13 mouse cellular contexts compared by ENCODE assay signal in genomic region chr13:119432041-119432440, GRCm38 (mm10). TPM values are rescaled to one million over a fixed set of nuclear protein-coding genes. Genes with fewer than 3 reads are reported as not detected.
DNase-seq lines count a peak whose midpoint lies in the region; ATAC-seq and TF ChIP-seq lines count a peak whose summit lies in the region.
"Had no signal": no experiment of that assay in that cellular context is flagged by ENCODE, and none has a peak within 500 bp of the region (broad histone marks: within the 10 kb centered on the region; RNA-seq: fewer than 3 reads in every experiment).

No protein-coding gene starts in this region.

- H3K27ac ChIP-seq in hindbrain, embryonic 12.5 days, result no peak overlapping the region
- H3K27ac ChIP-seq in hindbrain, embryonic 11.5 days (ENCODE audit: low read depth, low read length), result no peak overlapping the region
- 0 out of 2 replicates have a peak overlapping the region, but pooled peaks have one; percentile 7 for H3K27ac ChIP-seq in liver, postnatal 0 days (ENCODE audit: low read depth)
- H3K27ac ChIP-seq in MEL (ENCODE audit: control insufficient read depth, low read depth, low read length), result no peak overlapping the region
- H3K27ac ChIP-seq in hindbrain, embryonic 15.5 days (replicated peaks), result no peak overlapping the region
- H3K27ac ChIP-seq: heart, embryonic 10.5 days; left cerebral cortex, adult 2 months had no signal

- 90% methylated on average over 1 of the region's 1 CpGs for WGBS in hindbrain, embryonic 12.5 days
- 89% methylated on average over 1 of the region's 1 CpGs for WGBS in hindbrain, embryonic 11.5 days
- WGBS in liver, postnatal 0 days (ENCODE audit: insufficient replicate concordance), result 69% methylated on average over 1 of the region's 1 CpGs
- 70% methylated on average over 1 of the region's 1 CpGs for WGBS in hindbrain, embryonic 15.5 days

- TF ChIP-seq EP300 in liver, postnatal 0 days (IDR thresholded peaks at IDR 0.05; ENCODE audit: low read depth), result no peak
- TF ChIP-seq EP300 in MEL (IDR thresholded peaks at IDR 0.05; ENCODE audit: low read depth in 1 of 2, low read length in 2 of 2), result no peak

- TF ChIP-seq POLR2A in MEL (IDR thresholded peaks at IDR 0.05; ENCODE audit: control insufficient read depth in 1 of 2, insufficient read depth in 1 of 2, low read depth in 1 of 2, low read length in 2 of 2, poor library complexity in 1 of 2), result no peak

- TF ChIP-seq RAD21 in MEL (IDR thresholded peaks at IDR 0.05; ENCODE audit: low read depth, low read length), result no peak

- no peak for TF ChIP-seq CTCF in liver, postnatal 0 days (IDR thresholded peaks at IDR 0.05; ENCODE audit: low read depth)
- no peak for TF ChIP-seq CTCF in MEL (IDR thresholded peaks at IDR 0.05 in 2 of 3, conservative IDR thresholded peaks at IDR 0.05 in 1 of 3; ENCODE audit: control insufficient read depth in 1 of 3, insufficient read depth in 1 of 3, low read depth in 2 of 3, low read length in 3 of 3, poor library complexity in 1 of 3, severe bottlenecking in 1 of 3)

- no peaks in the 10 kb centered on the region for H3K9me3 ChIP-seq in hindbrain, embryonic 12.5 days (replicated peaks)
- no peaks in the 10 kb centered on the region for H3K9me3 ChIP-seq in hindbrain, embryonic 11.5 days (ENCODE audit: control insufficient read depth, low read length)
- no peaks in the 10 kb centered on the region for H3K9me3 ChIP-seq in liver, postnatal 0 days (ENCODE audit: low read length)
- no peaks in the 10 kb centered on the region for H3K9me3 ChIP-seq in MEL (replicated peaks; ENCODE audit: insufficient read depth, low read length)
- H3K9me3 ChIP-seq in hindbrain, embryonic 15.5 days, result no peaks in the 10 kb centered on the region
- H3K9me3 ChIP-seq: heart, embryonic 10.5 days had no signal

- DNase-seq in hindbrain, embryonic 11.5 days (ENCODE audit: low spot score), result no peak
- no peak for DNase-seq in liver, postnatal 0 days
- DNase-seq in liver, result no peak
- peak; percentile 50 for DNase-seq in MEL (ENCODE audit: low read depth, low spot score)
- DNase-seq in yolk sac, embryonic 10.5 days (ENCODE audit: low spot score), result no peak
- DNase-seq in spleen, postnatal 4 days (ENCODE audit: low spot score in 2 of 2), result no peak
- DNase-seq: gastrocnemius, postnatal 25 days; thymus, adult 2 months had no signal

- H3K9ac ChIP-seq in hindbrain, embryonic 12.5 days, result no peak overlapping the region
- no peak overlapping the region for H3K9ac ChIP-seq in hindbrain, embryonic 11.5 days (ENCODE audit: low read depth, low read length)
- H3K9ac ChIP-seq in liver, postnatal 0 days (replicated peaks), result no peak overlapping the region
- no peak overlapping the region for H3K9ac ChIP-seq in MEL (ENCODE audit: control insufficient read depth, low read depth, low read length, poor library complexity, severe bottlenecking)
- H3K9ac ChIP-seq in hindbrain, embryonic 15.5 days, result no peak overlapping the region

- peaks cover 8% of the 10 kb centered on the region; the same call in 1 of the 2 replicates for H3K36me3 ChIP-seq in hindbrain, embryonic 12.5 days
- H3K36me3 ChIP-seq in hindbrain, embryonic 11.5 days (ENCODE audit: control insufficient read depth, insufficient read depth, low read length), result no peaks in the 10 kb centered on the region
- peaks cover 18% of the 10 kb centered on the region for H3K36me3 ChIP-seq in liver, postnatal 0 days (replicated peaks; ENCODE audit: insufficient read depth, low read length)
- H3K36me3 ChIP-seq in MEL (ENCODE audit: control insufficient read depth in 1 of 2, insufficient read depth in 2 of 2, low read length in 2 of 2), result peaks cover 12 to 20% of the 10 kb centered on the region in 2 experiments; a peak in 3 of 4 replicates
- H3K36me3 ChIP-seq in hindbrain, embryonic 15.5 days, result peaks cover 6% of the 10 kb centered on the region; the same call in 1 of the 2 replicates

- peaks cover 23% of the 10 kb centered on the region for H3K4me1 ChIP-seq in hindbrain, embryonic 12.5 days
- no peaks in the 10 kb centered on the region for H3K4me1 ChIP-seq in hindbrain, embryonic 11.5 days (replicated peaks; ENCODE audit: control insufficient read depth, insufficient read depth, low read length)
- H3K4me1 ChIP-seq in liver, postnatal 0 days (ENCODE audit: insufficient read depth), result peaks cover 9% of the 10 kb centered on the region
- H3K4me1 ChIP-seq in MEL (ENCODE audit: control insufficient read depth in 1 of 2, insufficient read depth in 2 of 2, low read length in 2 of 2), result peaks cover 4 to 11% of the 10 kb centered on the region in 2 experiments; a peak in 3 of 4 replicates
- H3K4me1 ChIP-seq in hindbrain, embryonic 15.5 days (replicated peaks), result peaks cover 43% of the 10 kb centered on the region
- H3K4me1 ChIP-seq: heart, embryonic 10.5 days had no signal

- H3K4me2 ChIP-seq in hindbrain, embryonic 12.5 days (replicated peaks), result 0 out of 2 replicates have a peak overlapping the region, but pooled peaks have one; percentile 72
- H3K4me2 ChIP-seq in hindbrain, embryonic 11.5 days (replicated peaks; ENCODE audit: low read depth, low read length), result no peak overlapping the region
- no peak overlapping the region for H3K4me2 ChIP-seq in liver, postnatal 0 days (ENCODE audit: low read depth, low read length)
- 0 out of 2 replicates have a peak overlapping the region, but pooled peaks have one; percentile 3 for H3K4me2 ChIP-seq in hindbrain, embryonic 15.5 days
- H3K4me2 ChIP-seq: liver, embryonic 11.5 days had no signal

- peaks cover 29% of the 10 kb centered on the region for H3K79me2 ChIP-seq in MEL (ENCODE audit: control insufficient read depth, insufficient read depth, low read length, poor library complexity)

- no peak overlapping the region for H3K4me3 ChIP-seq in hindbrain, embryonic 12.5 days
- H3K4me3 ChIP-seq in hindbrain, embryonic 11.5 days (ENCODE audit: low read depth, low read length), result no peak overlapping the region
- H3K4me3 ChIP-seq in liver, postnatal 0 days (ENCODE audit: low read depth, low read length), result no peak overlapping the region
- H3K4me3 ChIP-seq in MEL (ENCODE audit: control insufficient read depth in 1 of 2, insufficient read depth in 1 of 2, low read depth in 2 of 2, low read length in 2 of 2), result no peak overlapping the region
- no peak overlapping the region for H3K4me3 ChIP-seq in hindbrain, embryonic 15.5 days
- H3K4me3 ChIP-seq: heart, embryonic 10.5 days; left cerebral cortex, adult 2 months had no signal

- no peaks in the 10 kb centered on the region for H3K27me3 ChIP-seq in hindbrain, embryonic 12.5 days
- no peaks in the 10 kb centered on the region for H3K27me3 ChIP-seq in hindbrain, embryonic 11.5 days (ENCODE audit: control insufficient read depth, insufficient read depth, low read length)
- H3K27me3 ChIP-seq in liver, postnatal 0 days (ENCODE audit: insufficient read depth, low read length), result no peaks in the 10 kb centered on the region
- H3K27me3 ChIP-seq in MEL (ENCODE audit: control insufficient read depth in 1 of 2, insufficient read depth in 2 of 2, low read length in 2 of 2), result no peaks in the 10 kb centered on the region
- H3K27me3 ChIP-seq in hindbrain, embryonic 15.5 days, result no peaks in the 10 kb centered on the region

- ATAC-seq in hindbrain, embryonic 12.5 days (ENCODE audit: low FRiP score), result no peak
- no peak for ATAC-seq in hindbrain, embryonic 11.5 days (ENCODE audit: low FRiP score)
- no peak for ATAC-seq in liver, postnatal 0 days
- ATAC-seq in hindbrain, embryonic 15.5 days (ENCODE audit: low FRiP score, low read depth), result no peak

TF ChIP-seq in MEL, 35 proteins besides CTCF, POLR2A, EP300 and RAD21 (continues in another document):
- TF ChIP-seq KAT2A (conservative IDR thresholded peaks at IDR 0.05; ENCODE audit: low read depth, low read length) (no peak), ZC3H11A (IDR thresholded peaks at IDR 0.05; ENCODE audit: low read depth, low read length) (no peak)

RNA-seq across cellular contexts. Expression of gene Paip1, which starts 3.6 kb away (rescaled TPM):
- 139 and 158 TPM in 2 replicates for polyA plus RNA-seq in hindbrain, embryonic 12.5 days (2016; fragmentation: Nextera tagmentation; extraction: Ambion mirVana)
- 141 and 149 TPM in 2 replicates for polyA plus RNA-seq in hindbrain, embryonic 11.5 days (2014; fragmentation: Nextera tagmentation; extraction: Ambion mirVana)
- polyA plus RNA-seq in liver, postnatal 0 days (2015; fragmentation: Nextera tagmentation; extraction: Ambion mirVana), result 34.1 and 39.7 TPM in 2 replicates
- total RNA-seq in MEL (2012; rRNA removed), result 18.1 and 23.2 TPM in 2 replicates
- polyA plus RNA-seq in MEL (2012; ENCODE audit: insufficient read depth in 1 of 2, insufficient read length in 2 of 2, low read depth in 1 of 2, low replicate concordance in 2 of 2, missing spikeins in 1 of 2), result 10 to 100 TPM; 37.1 to 90.1 TPM
- polyA plus RNA-seq in hindbrain, embryonic 15.5 days (2015; fragmentation: Nextera tagmentation; extraction: Ambion mirVana), result 135 and 144 TPM in 2 replicates

RNA-seq across cellular contexts. Expression of gene 4833420G17Rik, which starts 30.5 kb away (rescaled TPM):
- polyA plus RNA-seq in hindbrain, embryonic 12.5 days (2016; fragmentation: Nextera tagmentation; extraction: Ambion mirVana), result 111 and 113 TPM in 2 replicates
- 93.3 and 105 TPM in 2 replicates for polyA plus RNA-seq in hindbrain, embryonic 11.5 days (2014; fragmentation: Nextera tagmentation; extraction: Ambion mirVana)
- 18.4 and 18.6 TPM in 2 replicates for polyA plus RNA-seq in liver, postnatal 0 days (2015; fragmentation: Nextera tagmentation; extraction: Ambion mirVana)
- total RNA-seq in MEL (2012; rRNA removed), result 11.1 and 12.0 TPM in 2 replicates
- polyA plus RNA-seq in MEL (2012; ENCODE audit: insufficient read depth in 1 of 2, insufficient read length in 2 of 2, low read depth in 1 of 2, low replicate concordance in 2 of 2, missing spikeins in 1 of 2), result 10 to 100 TPM in 1 of 2 experiments, not detected in 1; 16.7 TPM
- polyA plus RNA-seq in hindbrain, embryonic 15.5 days (2015; fragmentation: Nextera tagmentation; extraction: Ambion mirVana), result 82.7 and 84.3 TPM in 2 replicates

RNA-seq across cellular contexts. Expression of gene Tmem267, which starts 55.8 kb away (rescaled TPM):
- 2.8 and 3.4 TPM in 2 replicates for polyA plus RNA-seq in hindbrain, embryonic 12.5 days (2016; fragmentation: Nextera tagmentation; extraction: Ambion mirVana)
- polyA plus RNA-seq in hindbrain, embryonic 11.5 days (2014; fragmentation: Nextera tagmentation; extraction: Ambion mirVana), result 1.9 TPM in 2 replicates
- polyA plus RNA-seq in liver, postnatal 0 days (2015; fragmentation: Nextera tagmentation; extraction: Ambion mirVana), result 0.72 and 0.91 TPM in 2 replicates
- 2.9 and 3.9 TPM in 2 replicates for total RNA-seq in MEL (2012; rRNA removed)
- polyA plus RNA-seq in MEL (2012; ENCODE audit: insufficient read depth in 1 of 2, insufficient read length in 2 of 2, low read depth in 1 of 2, low replicate concordance in 2 of 2, missing spikeins in 1 of 2), result 1 to 10 TPM in 1 of 2 experiments, not detected in 1; 8.3 TPM
- polyA plus RNA-seq in hindbrain, embryonic 15.5 days (2015; fragmentation: Nextera tagmentation; extraction: Ambion mirVana), result 4.3 and 4.5 TPM in 2 replicates

RNA-seq across cellular contexts. Expression of gene 3110070M22Rik, which starts 56.1 kb away (rescaled TPM):
- 1.7 and 2.3 TPM in 2 replicates for polyA plus RNA-seq in hindbrain, embryonic 12.5 days (2016; fragmentation: Nextera tagmentation; extraction: Ambion mirVana)
- polyA plus RNA-seq in hindbrain, embryonic 11.5 days (2014; fragmentation: Nextera tagmentation; extraction: Ambion mirVana), result 1.0 and 1.1 TPM in 2 replicates
- 0.41 and 0.77 TPM in 2 replicates for polyA plus RNA-seq in liver, postnatal 0 days (2015; fragmentation: Nextera tagmentation; extraction: Ambion mirVana)
- total RNA-seq in MEL (2012; rRNA removed), result 0.23 TPM in 2 replicates
- under 1 TPM in 1 of 2 experiments, not detected in 1; 0.24 TPM for polyA plus RNA-seq in MEL (2012; ENCODE audit: insufficient read depth in 1 of 2, insufficient read length in 2 of 2, low read depth in 1 of 2, low replicate concordance in 2 of 2, missing spikeins in 1 of 2)
- 1.3 and 2.1 TPM in 2 replicates for polyA plus RNA-seq in hindbrain, embryonic 15.5 days (2015; fragmentation: Nextera tagmentation; extraction: Ambion mirVana)

Comparison
In these comparisons a context has a peak if more than half of its experiments do, and no peak if none do; other contexts are left out.
1. H3K4me2 ChIP-seq: peak in hindbrain, embryonic 12.5 days (single experiment) and hindbrain, embryonic 15.5 days (single experiment); none in hindbrain, embryonic 11.5 days (single experiment) and liver, postnatal 0 days (single experiment).